8 mouse cellular contexts compared by ENCODE assay signal in the genomic region with DNA sequence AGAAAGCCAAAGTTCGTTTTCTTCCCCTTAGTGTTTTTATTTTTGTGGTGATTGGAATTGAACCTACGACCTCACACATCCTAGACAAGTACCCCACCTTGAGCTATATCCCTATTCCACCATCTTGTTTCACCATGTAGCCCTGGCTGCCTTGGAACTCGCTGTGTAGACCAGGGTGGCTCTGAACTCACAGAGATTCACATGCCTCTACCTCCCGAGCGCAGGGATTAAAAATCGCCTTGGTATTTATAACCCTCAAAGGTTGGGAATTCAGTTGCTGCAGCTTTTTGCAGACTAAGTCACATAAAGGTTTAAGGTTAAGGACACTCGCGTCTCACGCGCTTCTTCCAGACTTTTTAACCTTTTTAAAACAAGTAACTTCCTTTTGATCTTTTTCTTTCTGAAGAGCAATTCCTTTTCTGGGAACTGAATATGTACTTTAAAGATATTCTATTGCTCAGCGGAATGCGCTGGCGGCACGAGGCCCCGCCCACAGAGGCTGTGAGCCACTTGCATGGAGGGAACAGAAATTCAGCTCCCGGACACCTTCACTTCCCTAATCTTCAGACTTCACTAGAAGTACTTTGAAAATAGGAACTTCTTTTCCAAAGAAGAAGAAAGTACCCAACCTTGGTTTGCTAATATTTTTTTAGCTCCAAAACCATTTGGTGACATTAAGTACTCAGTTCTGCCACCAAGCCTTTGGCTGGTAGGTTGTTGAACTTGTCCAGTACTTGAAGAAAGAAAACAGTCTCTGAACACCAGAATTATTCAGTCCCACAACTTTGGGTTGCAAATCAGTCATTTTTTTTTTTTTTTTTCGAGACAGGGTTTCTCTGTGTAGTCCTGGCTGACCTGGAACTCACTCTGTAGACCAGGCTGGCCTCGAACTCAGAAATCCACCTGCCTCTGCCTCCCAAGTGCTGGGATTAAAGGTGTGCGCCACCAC. TPM values are rescaled to one million over a fixed set of nuclear protein-coding genes. Genes with fewer than 3 reads are reported as not detected.
DNase-seq lines count a peak whose midpoint lies in the region; ATAC-seq and TF ChIP-seq lines count a peak whose summit lies in the region.

No protein-coding gene starts in this region.

- peak; percentile 58 for ATAC-seq in intestine, embryonic 15.5 days
- ATAC-seq in liver, postnatal 0 days = peak; percentile 19; the same call in 1 of the 2 replicates
- ATAC-seq in neural tube, embryonic 11.5 days (ENCODE audit: insufficient read depth, low FRiP score, low TSS enrichment) = peak; percentile 25; the same call in 1 of the 2 replicates

- TF ChIP-seq POLR2A in cerebellum, adult 2 months (IDR thresholded peaks at IDR 0.05; ENCODE audit: borderline replicate concordance, insufficient read depth, low read length) = no peak

- intact Hi-C loops in gastrocnemius, adult 2 months (cut with DNase I) = loop anchor here (10.0 kb wide), 2 partner anchors 60 to 250 kb away; no protein-coding TSS in a partner anchor

- H3K9me3 ChIP-seq in intestine, embryonic 15.5 days = no peaks in the 10 kb centered on the region
- H3K9me3 ChIP-seq in liver, postnatal 0 days (ENCODE audit: low read length) = no peaks in the 10 kb centered on the region
- H3K9me3 ChIP-seq in neural tube, embryonic 11.5 days (ENCODE audit: control insufficient read depth, low read length) = no peaks in the 10 kb centered on the region

- no peaks in the 10 kb centered on the region for H3K36me3 ChIP-seq in intestine, embryonic 15.5 days
- no peaks in the 10 kb centered on the region for H3K36me3 ChIP-seq in liver, postnatal 0 days (replicated peaks; ENCODE audit: insufficient read depth, low read length)
- no peaks in the 10 kb centered on the region for H3K36me3 ChIP-seq in neural tube, embryonic 11.5 days (ENCODE audit: control insufficient read depth, insufficient read depth, low read length)

- peak; percentile 31 for DNase-seq in left cerebral cortex, adult 11 months (ENCODE audit: low spot score)
- DNase-seq in left cerebral cortex, adult 8-10 months (ENCODE audit: low spot score in 2 of 2) = no peak
- DNase-seq in cerebellum, adult 2 months = peak in 1 of 2 experiments; percentile 30
- peak; percentile 67 for DNase-seq in gastrocnemius, adult 2 months
- DNase-seq in liver, postnatal 0 days = peak; percentile 76
- no peak for DNase-seq in neural tube, embryonic 11.5 days (ENCODE audit: low spot score)
- DNase-seq in thymus, postnatal 14 days = peak; percentile 86

- H3K4me1 ChIP-seq in cerebellum, adult 2 months (ENCODE audit: control insufficient read depth, insufficient read depth, low read length) = peaks cover 9% of the 10 kb centered on the region
- H3K4me1 ChIP-seq in intestine, embryonic 15.5 days (replicated peaks) = peaks cover 14% of the 10 kb centered on the region; the same call in 1 of the 2 replicates
- H3K4me1 ChIP-seq in liver, postnatal 0 days (ENCODE audit: insufficient read depth) = peaks cover 17% of the 10 kb centered on the region
- peaks cover 12% of the 10 kb centered on the region for H3K4me1 ChIP-seq in neural tube, embryonic 11.5 days (ENCODE audit: control insufficient read depth, insufficient read depth, low read length)

- WGBS in cerebellum, adult 2 months = 31% methylated on average over 19 of the region's 19 CpGs
- 18% methylated on average over 19 of the region's 19 CpGs for WGBS in intestine, embryonic 15.5 days
- 16% methylated on average over 19 of the region's 19 CpGs for WGBS in liver, postnatal 0 days (ENCODE audit: insufficient replicate concordance)
- 25% methylated on average over 19 of the region's 19 CpGs for whole genome bisulfite sequencing in neural tube, embryonic 11.5 days

- no peak overlapping the region for H3K9ac ChIP-seq in intestine, embryonic 15.5 days
- peak overlapping the region; percentile 94 for H3K9ac ChIP-seq in liver, postnatal 0 days (replicated peaks)
- peak overlapping the region; percentile 11; the same call in 1 of the 2 replicates for H3K9ac ChIP-seq in neural tube, embryonic 11.5 days (ENCODE audit: low read length)

- H3K27me3 ChIP-seq in cerebellum, adult 2 months (ENCODE audit: control insufficient read depth, insufficient read depth, low read length) = no peaks in the 10 kb centered on the region
- H3K27me3 ChIP-seq in intestine, embryonic 15.5 days (replicated peaks) = no peaks in the 10 kb centered on the region
- no peaks in the 10 kb centered on the region for H3K27me3 ChIP-seq in liver, postnatal 0 days (ENCODE audit: insufficient read depth, low read length)
- H3K27me3 ChIP-seq in neural tube, embryonic 11.5 days (ENCODE audit: control insufficient read depth, insufficient read depth, low read length) = no peaks in the 10 kb centered on the region

- H3K27ac ChIP-seq in cerebellum, adult 2 months (ENCODE audit: insufficient read depth, low read length) = peak overlapping the region; percentile 18; the same call in 1 of the 2 replicates
- H3K27ac ChIP-seq in gastrocnemius, adult 2 months = peak overlapping the region; percentile 92
- peak overlapping the region; percentile 61 for H3K27ac ChIP-seq in intestine, embryonic 15.5 days
- peak overlapping the region; percentile 93 for H3K27ac ChIP-seq in liver, postnatal 0 days (ENCODE audit: low read depth)
- no peak overlapping the region for H3K27ac ChIP-seq in neural tube, embryonic 11.5 days (ENCODE audit: low read depth, low read length)

- H3K4me2 ChIP-seq in intestine, embryonic 15.5 days (replicated peaks) = peak overlapping the region; percentile 56
- peak overlapping the region; percentile 95 for H3K4me2 ChIP-seq in liver, postnatal 0 days (ENCODE audit: low read depth, low read length)
- peak overlapping the region; percentile 25 for H3K4me2 ChIP-seq in neural tube, embryonic 11.5 days (ENCODE audit: low read depth)

- no peak for TF ChIP-seq EP300 in liver, postnatal 0 days (IDR thresholded peaks at IDR 0.05; ENCODE audit: low read depth)

- TF ChIP-seq CTCF in cerebellum, adult 2 months (IDR thresholded peaks at IDR 0.05; ENCODE audit: borderline replicate concordance, insufficient read depth, low read depth, low read length) = no peak
- TF ChIP-seq CTCF in gastrocnemius, adult 2 months (IDR thresholded peaks at IDR 0.05) = no peak
- TF ChIP-seq CTCF in liver, postnatal 0 days (IDR thresholded peaks at IDR 0.05; ENCODE audit: low read depth) = no peak

- H3K4me3 ChIP-seq in cerebellum, adult 2 months (replicated peaks; ENCODE audit: insufficient read depth, low read depth, low read length) = peak overlapping the region; percentile 98
- H3K4me3 ChIP-seq in gastrocnemius, adult 2 months = peak overlapping the region; percentile 99
- peak overlapping the region; percentile 93 for H3K4me3 ChIP-seq in intestine, embryonic 15.5 days (replicated peaks)
- H3K4me3 ChIP-seq in liver, postnatal 0 days (ENCODE audit: low read depth, low read length) = peak overlapping the region; percentile 99
- no peak overlapping the region for H3K4me3 ChIP-seq in neural tube, embryonic 11.5 days (ENCODE audit: low read depth, low read length)

RNA-seq across cellular contexts. Expression of a gene that starts 0.9 kb away (rescaled TPM):
- total RNA-seq in left cerebral cortex, adult 8-10 months (2022) = 10 to 100 TPM; 48.8 to 55.0 (median 52.5) TPM
- 14.5 and 15.3 TPM in 2 replicates for polyA plus RNA-seq in cerebellum, adult 2 months (2012; rRNA removed)
- 10 to 100 TPM in 1 of 2 experiments, 1 to 10 TPM in 1; 7.5 to 13.4 TPM for total RNA-seq in gastrocnemius, adult 2 months (2021)
- 13.2 and 14.8 TPM in 2 replicates for polyA plus RNA-seq in intestine, embryonic 15.5 days (2015; fragmentation: Nextera tagmentation; extraction: Ambion mirVana)
- 3.1 and 4.0 TPM in 2 replicates for polyA plus RNA-seq in liver, postnatal 0 days (2015; fragmentation: Nextera tagmentation; extraction: Ambion mirVana)
- polyA plus RNA-seq in neural tube, embryonic 11.5 days (2014; fragmentation: Nextera tagmentation; extraction: Ambion mirVana) = 19.1 and 22.2 TPM in 2 replicates

RNA-seq across cellular contexts. Expression of a gene that starts 5.7 kb away (rescaled TPM):
- 1 to 10 TPM; 1.6 to 3.9 (median 3.4) TPM for total RNA-seq in left cerebral cortex, adult 8-10 months (2022)
- polyA plus RNA-seq in cerebellum, adult 2 months (2012; rRNA removed) = 3.7 and 7.0 TPM in 2 replicates
- total RNA-seq in gastrocnemius, adult 2 months (2021) = not detected
- polyA plus RNA-seq in intestine, embryonic 15.5 days (2015; fragmentation: Nextera tagmentation; extraction: Ambion mirVana) = not detected in 2 replicates
- not detected in 2 replicates for polyA plus RNA-seq in liver, postnatal 0 days (2015; fragmentation: Nextera tagmentation; extraction: Ambion mirVana)
- not detected in 2 replicates for polyA plus RNA-seq in neural tube, embryonic 11.5 days (2014; fragmentation: Nextera tagmentation; extraction: Ambion mirVana)

RNA-seq across cellular contexts. Expression of a gene that starts 16.5 kb away (rescaled TPM):
- under 1 TPM; 0.38 to 0.76 (median 0.67) TPM for total RNA-seq in left cerebral cortex, adult 8-10 months (2022)
- 0.08 and 0.19 TPM in 2 replicates for polyA plus RNA-seq in cerebellum, adult 2 months (2012; rRNA removed)
- 1 to 10 TPM in 1 of 2 experiments, under 1 TPM in 1; 0.97 to 1.6 TPM for total RNA-seq in gastrocnemius, adult 2 months (2021)
- polyA plus RNA-seq in intestine, embryonic 15.5 days (2015; fragmentation: Nextera tagmentation; extraction: Ambion mirVana) = 11.7 and 12.9 TPM in 2 replicates
- polyA plus RNA-seq in liver, postnatal 0 days (2015; fragmentation: Nextera tagmentation; extraction: Ambion mirVana) = 0.08 TPM in 1 of 2 replicates, not detected in the other
- polyA plus RNA-seq in neural tube, embryonic 11.5 days (2014; fragmentation: Nextera tagmentation; extraction: Ambion mirVana) = 0.11 TPM in 1 of 2 replicates, not detected in the other

RNA-seq across cellular contexts. Expression of a gene that starts 33.6 kb away (rescaled TPM):
- total RNA-seq in left cerebral cortex, adult 8-10 months (2022) = 10 to 100 TPM; 10.6 to 13.8 (median 11.8) TPM
- 7.9 and 9.9 TPM in 2 replicates for polyA plus RNA-seq in cerebellum, adult 2 months (2012; rRNA removed)
- 10 to 100 TPM; 19.2 to 20.8 TPM for total RNA-seq in gastrocnemius, adult 2 months (2021)
- 5.5 and 5.9 TPM in 2 replicates for polyA plus RNA-seq in intestine, embryonic 15.5 days (2015; fragmentation: Nextera tagmentation; extraction: Ambion mirVana)
- 4.6 and 5.6 TPM in 2 replicates for polyA plus RNA-seq in liver, postnatal 0 days (2015; fragmentation: Nextera tagmentation; extraction: Ambion mirVana)
- 2.4 and 3.2 TPM in 2 replicates for polyA plus RNA-seq in neural tube, embryonic 11.5 days (2014; fragmentation: Nextera tagmentation; extraction: Ambion mirVana)

RNA-seq across cellular contexts. Expression of a gene that starts 53.7 kb away (rescaled TPM):
- 10 to 100 TPM; 57.0 to 65.5 (median 58.8) TPM for total RNA-seq in left cerebral cortex, adult 8-10 months (2022)
- polyA plus RNA-seq in cerebellum, adult 2 months (2012; rRNA removed) = 105 and 120 TPM in 2 replicates
- under 1 TPM; 0.28 to 0.97 TPM for total RNA-seq in gastrocnemius, adult 2 months (2021)
- polyA plus RNA-seq in intestine, embryonic 15.5 days (2015; fragmentation: Nextera tagmentation; extraction: Ambion mirVana) = 2.5 and 2.9 TPM in 2 replicates
- polyA plus RNA-seq in liver, postnatal 0 days (2015; fragmentation: Nextera tagmentation; extraction: Ambion mirVana) = 4.2 TPM in 2 replicates
- polyA plus RNA-seq in neural tube, embryonic 11.5 days (2014; fragmentation: Nextera tagmentation; extraction: Ambion mirVana) = 4.5 and 5.0 TPM in 2 replicates

Comparison
In these comparisons a context has a peak if more than half of its experiments do, and no peak if none do; other contexts are left out.
1. DNase-seq: peak in left cerebral cortex, adult 11 months (single experiment), gastrocnemius, adult 2 months (single experiment), liver, postnatal 0 days (single experiment) and thymus, postnatal 14 days (single experiment); none in left cerebral cortex, adult 8-10 months (0 of 2) and neural tube, embryonic 11.5 days (single experiment).
2. H3K4me2 ChIP-seq: peak in every context shown above with its lines; median percentile 95 in liver, postnatal 0 days; 56 in intestine, embryonic 15.5 days; 25 in neural tube, embryonic 11.5 days.
3. RNA of a gene that starts 16.5 kb away (polyA plus RNA-seq): 11.7 to 12.9 TPM in intestine, embryonic 15.5 days; 0.08 to 0.19 TPM in cerebellum, adult 2 months, 0.08 TPM in liver, postnatal 0 days and 0.11 TPM in neural tube, embryonic 11.5 days; every median in the first group is over 10 times any median in the second.
4. Peak in every context shown above with its lines, with median percentiles within 50 percentile points of each other: ATAC-seq.